Mouse (Mus musculus): Measurements from ENCODE around the gene Wdr54. TPM values are rescaled to one million over a fixed set of nuclear protein-coding genes. Genes with fewer than 3 reads are reported as not detected.
A peak's percentile ranks its signal among the peaks of the same experiment; 100 is the strongest.

Gene Wdr54
- total and polyA plus RNA-seq, 3 experiments, result 1.9 to 10.3 (median 7.8) TPM

- in situ Hi-C loops (cut with MboI; ENCODE audit: low pct_ligation_motif_present, low pct_unique_long_range_greater_than_20kb, low sequenced_read_pairs), result no loop called here
Observed at GRCm38 (mm10) chr6:83108762-83109668, 47.2 kb downstream of the Wdr54 start, which contains the start of gene Mrpl53. Gene Mrpl53, plus strand, starts transcription at chr6:83109040.

DNA sequence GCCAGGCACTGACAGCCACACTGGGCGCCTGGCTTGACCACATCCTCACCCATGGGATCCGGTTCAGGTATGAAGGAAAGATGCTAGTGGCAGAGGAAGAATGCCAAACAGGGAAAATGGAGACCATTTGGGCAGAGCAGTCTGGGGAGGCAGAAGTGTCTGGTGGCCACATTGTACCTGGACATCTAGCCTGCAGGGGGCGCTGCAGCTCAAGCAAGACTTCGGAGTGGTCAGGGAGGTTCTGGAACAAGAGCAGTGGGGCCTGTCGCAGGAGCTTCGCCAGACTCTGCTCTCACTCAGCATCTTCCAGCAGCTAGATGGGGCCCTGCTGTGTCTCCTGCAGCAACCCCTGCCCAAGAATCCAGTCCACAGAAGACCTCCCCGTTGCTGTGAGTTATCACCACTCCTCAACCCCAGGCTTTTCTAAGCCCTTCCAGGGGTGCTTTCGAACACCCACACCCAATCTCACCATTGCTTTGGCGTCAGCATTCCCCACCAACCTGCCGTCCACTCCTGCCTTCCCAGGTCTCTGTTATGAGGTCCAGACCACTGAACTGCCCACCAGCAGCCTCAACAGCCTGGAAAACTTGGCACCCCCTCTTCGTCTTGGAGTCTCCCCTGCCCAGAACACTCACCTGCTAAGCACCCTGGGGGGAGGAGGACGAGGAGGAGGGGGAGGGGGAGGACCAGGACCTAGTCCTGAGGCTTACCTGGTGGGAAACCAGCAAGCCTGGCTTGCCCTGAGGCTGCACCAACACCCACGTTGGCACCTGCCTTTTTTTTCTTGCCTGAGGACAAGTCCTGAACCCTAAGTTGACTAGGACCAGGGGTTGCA, 48.4 kb downstream of the Wdr54 start:
- peak overlapping the region; percentile 77; the same call in 1 of the 2 replicates for H3K9ac ChIP-seq (ENCODE audit: insufficient read depth, low read depth)
- dilution Hi-C loops (cut with MboI; ENCODE audit: extremely low pct_ligation_motif_present, extremely low pct_unique_long_range_greater_than_20kb, low sequenced_read_pairs) (no loop called here), in situ Hi-C loops (cut with MboI; ENCODE audit: low pct_ligation_motif_present, low pct_unique_long_range_greater_than_20kb, low sequenced_read_pairs) (no loop called here)
- H3K4me2 ChIP-seq (ENCODE audit: insufficient read depth, low read depth, poor library complexity, severe bottlenecking), result peak overlapping the region; percentile 59
- peak overlapping the region; percentile 70 to 100 (median 99) for H3K4me3 ChIP-seq (replicated peaks in 1 of 3; ENCODE audit: low read depth in 2 of 3, low read length in 2 of 3, poor library complexity in 1 of 3)
- no peaks in the 10 kb centered on the region for H3K9me3 ChIP-seq (replicated peaks; ENCODE audit: low read length)
- no peak overlapping the region for H3K27ac ChIP-seq (ENCODE audit: insufficient read depth, low read depth)
- H3K4me1 ChIP-seq (ENCODE audit: control insufficient read depth in 1 of 2, insufficient read depth in 2 of 2), result peaks cover 13 to 39% of the 10 kb centered on the region in 2 experiments
- peak; percentile 88 for DNase-seq (ENCODE audit: extremely low read depth)
- peaks cover 9 to 63% of the 10 kb centered on the region in 2 experiments for H3K36me3 ChIP-seq (replicated peaks in 1 of 2; ENCODE audit: control insufficient read depth in 1 of 2, insufficient read depth in 1 of 2, low read length in 1 of 2)
- H3K27me3 ChIP-seq (replicated peaks), result no peaks in the 10 kb centered on the region
- H3K79me2 ChIP-seq (replicated peaks; ENCODE audit: control insufficient read depth, extremely low read depth, insufficient read depth, poor library complexity, severe bottlenecking), result peaks cover 14% of the 10 kb centered on the region
- TF ChIP-seq EP300 (IDR thresholded peaks at IDR 0.05; ENCODE audit: low read length) (no peak), TBP (conservative IDR thresholded peaks at IDR 0.05; ENCODE audit: low read depth, low read length) (no peak), E2F4 (IDR thresholded peaks at IDR 0.05; ENCODE audit: insufficient replicate concordance, low read depth, low read length) (no peak), KAT2A (IDR thresholded peaks at IDR 0.05; ENCODE audit: insufficient replicate concordance, low read length) (no peak), ETS1 (conservative IDR thresholded peaks at IDR 0.05; ENCODE audit: low read depth, low read length) (no peak), HCFC1 (IDR thresholded peaks at IDR 0.05; ENCODE audit: low read depth, low read length) (no peak), JUN (IDR thresholded peaks at IDR 0.05; ENCODE audit: insufficient read depth, low read depth, low read length) (no peak), MAFK (IDR thresholded peaks at IDR 0.05; ENCODE audit: insufficient replicate concordance, low read length) (no peak), MEF2A (IDR thresholded peaks at IDR 0.05; ENCODE audit: borderline replicate concordance, low read depth, low read length) (no peak), ELF1 (IDR thresholded peaks at IDR 0.05; ENCODE audit: low read depth, low read length) (no peak), ZKSCAN1 (IDR thresholded peaks at IDR 0.05; ENCODE audit: borderline replicate concordance, low read depth, low read length) (no peak), PAX5 (IDR thresholded peaks at IDR 0.05; ENCODE audit: low read length) (no peak), CTCF (conservative IDR thresholded peaks at IDR 0.05 in 1 of 2, IDR thresholded peaks at IDR 0.05 in 1 of 2; ENCODE audit: low read depth in 2 of 2, low read length in 2 of 2) (peak; percentile 72 to 88), USF1 (IDR thresholded peaks at IDR 0.05; ENCODE audit: low read depth, low read length) (no peak), RCOR1 (conservative IDR thresholded peaks at IDR 0.05; ENCODE audit: low read depth, low read length) (no peak)

More at GRCm38 (mm10) chr6:83108762-83109668, 47.2 kb downstream of the Wdr54 start, which contains the start of gene Mrpl53:
- peak; percentile 63 for DNase-seq (ENCODE audit: extremely low read depth)
- Histone ChIP-seq H3K4me3 (replicated peaks in 1 of 3; ENCODE audit: low read depth in 2 of 3, low read length in 2 of 3, poor library complexity in 1 of 3) (peak within 1 kb of the TSS; percentile 70 to 100 (median 99)), H3K79me2 (replicated peaks; ENCODE audit: control insufficient read depth, extremely low read depth, insufficient read depth, poor library complexity, severe bottlenecking) (peaks cover 15% of the 10 kb centered on the region), H3K4me2 (ENCODE audit: insufficient read depth, low read depth, poor library complexity, severe bottlenecking) (peak within 1 kb of the TSS; percentile 80), H3K36me3 (replicated peaks in 1 of 2; ENCODE audit: control insufficient read depth in 1 of 2, insufficient read depth in 1 of 2, low read length in 1 of 2) (peaks cover 9 to 52% of the 10 kb centered on the region in 2 experiments), H3K9ac (ENCODE audit: insufficient read depth, low read depth) (peak within 1 kb of the TSS; percentile 77), H3K27ac (ENCODE audit: insufficient read depth, low read depth) (peak within 1 kb of the TSS; percentile 83), H3K4me1 (ENCODE audit: control insufficient read depth in 1 of 2, insufficient read depth in 2 of 2) (peaks cover 8 to 40% of the 10 kb centered on the region in 2 experiments), H3K27me3 (replicated peaks) (no peaks in the 10 kb centered on the region), H3K9me3 (replicated peaks; ENCODE audit: low read length) (no peaks in the 10 kb centered on the region)
- TF ChIP-seq JUND (conservative IDR thresholded peaks at IDR 0.05; ENCODE audit: low read depth, low read length), result no peak
- TF ChIP-seq RCOR1 (conservative IDR thresholded peaks at IDR 0.05; ENCODE audit: low read depth, low read length), result no peak
- TF ChIP-seq MYC (IDR thresholded peaks at IDR 0.05; ENCODE audit: low read depth, low read length), result no peak
- TF ChIP-seq POLR2AphosphoS2 (IDR thresholded peaks at IDR 0.05; ENCODE audit: low read depth, low read length), result peak; percentile 78; the same call in 1 of the 2 replicates
- TF ChIP-seq ETS1 (conservative IDR thresholded peaks at IDR 0.05; ENCODE audit: low read depth, low read length), result no peak
- TF ChIP-seq POLR2A (IDR thresholded peaks at IDR 0.05; ENCODE audit: low read depth, low read length), result peak; percentile 87
- no peak for TF ChIP-seq PAX5 (IDR thresholded peaks at IDR 0.05; ENCODE audit: low read length)
- TF ChIP-seq E2F4 (IDR thresholded peaks at IDR 0.05; ENCODE audit: insufficient replicate concordance, low read depth, low read length), result no peak
- peak; percentile 45; the same call in 1 of the 2 replicates for TF ChIP-seq MEF2A (IDR thresholded peaks at IDR 0.05; ENCODE audit: borderline replicate concordance, low read depth, low read length)
- no peak for TF ChIP-seq CTCF (conservative IDR thresholded peaks at IDR 0.05 in 1 of 2, IDR thresholded peaks at IDR 0.05 in 1 of 2; ENCODE audit: low read depth in 2 of 2, low read length in 2 of 2)
- 0 out of 2 replicates have a peak, but pooled peaks have one; percentile 14 for TF ChIP-seq MAX (IDR thresholded peaks at IDR 0.05; ENCODE audit: low read length)
- peak; percentile 82 for TF ChIP-seq TBP (conservative IDR thresholded peaks at IDR 0.05; ENCODE audit: low read depth, low read length)
- no peak for TF ChIP-seq MAFK (IDR thresholded peaks at IDR 0.05; ENCODE audit: insufficient replicate concordance, low read length)
- no peak for TF ChIP-seq RAD21 (IDR thresholded peaks at IDR 0.05; ENCODE audit: low read depth, low read length)
- TF ChIP-seq USF1 (IDR thresholded peaks at IDR 0.05; ENCODE audit: low read depth, low read length), result no peak
- peak; percentile 82 for TF ChIP-seq TCF12 (IDR thresholded peaks at IDR 0.05; ENCODE audit: low read depth, low read length)
- 0 out of 2 replicates have a peak, but pooled peaks have one; percentile 63 for TF ChIP-seq UBTF (IDR thresholded peaks at IDR 0.05; ENCODE audit: low read depth, low read length)
- TF ChIP-seq CHD2 (IDR thresholded peaks at IDR 0.05; ENCODE audit: low read length), result peak; percentile 93
- no peak for TF ChIP-seq MAZ (IDR thresholded peaks at IDR 0.05; ENCODE audit: low read depth, low read length)
- TF ChIP-seq ZC3H11A (IDR thresholded peaks at IDR 0.05; ENCODE audit: low read depth, low read length), result no peak
- TF ChIP-seq NRF1 (IDR thresholded peaks at IDR 0.05; ENCODE audit: low read depth, low read length), result peak; percentile 51; the same call in 1 of the 2 replicates
- TF ChIP-seq EP300 (IDR thresholded peaks at IDR 0.05; ENCODE audit: low read length), result no peak
- peak; percentile 45 for TF ChIP-seq IRF4 (IDR thresholded peaks at IDR 0.05; ENCODE audit: low read depth, low read length)
- TF ChIP-seq HCFC1 (IDR thresholded peaks at IDR 0.05; ENCODE audit: low read depth, low read length), result peak; percentile 95
- peak; percentile 91 for TF ChIP-seq NELFE (IDR thresholded peaks at IDR 0.05; ENCODE audit: low read depth, low read length)
- TF ChIP-seq JUN (IDR thresholded peaks at IDR 0.05; ENCODE audit: insufficient read depth, low read depth, low read length), result no peak
- TF ChIP-seq ELF1 (IDR thresholded peaks at IDR 0.05; ENCODE audit: low read depth, low read length), result peak; percentile 80
- peak; percentile 70; the same call in 1 of the 2 replicates for TF ChIP-seq ZMIZ1 (IDR thresholded peaks at IDR 0.05; ENCODE audit: low read depth, low read length)
- peak; percentile 73 for TF ChIP-seq SIN3A (IDR thresholded peaks at IDR 0.05; ENCODE audit: low read length)
- peak; percentile 74; the same call in 1 of the 2 replicates for TF ChIP-seq MXI1 (IDR thresholded peaks at IDR 0.05; ENCODE audit: low read depth, low read length)
- TF ChIP-seq KAT2A (IDR thresholded peaks at IDR 0.05; ENCODE audit: insufficient replicate concordance, low read length), result peak; percentile 94; the same call in 1 of the 2 replicates
- dilution Hi-C loops (cut with MboI; ENCODE audit: extremely low pct_ligation_motif_present, extremely low pct_unique_long_range_greater_than_20kb, low sequenced_read_pairs), result no loop called here

Measured in CH12.LX (cell line).